Mouse (Mus musculus): ENCODE data around the gene Exoc4.

DNA sequence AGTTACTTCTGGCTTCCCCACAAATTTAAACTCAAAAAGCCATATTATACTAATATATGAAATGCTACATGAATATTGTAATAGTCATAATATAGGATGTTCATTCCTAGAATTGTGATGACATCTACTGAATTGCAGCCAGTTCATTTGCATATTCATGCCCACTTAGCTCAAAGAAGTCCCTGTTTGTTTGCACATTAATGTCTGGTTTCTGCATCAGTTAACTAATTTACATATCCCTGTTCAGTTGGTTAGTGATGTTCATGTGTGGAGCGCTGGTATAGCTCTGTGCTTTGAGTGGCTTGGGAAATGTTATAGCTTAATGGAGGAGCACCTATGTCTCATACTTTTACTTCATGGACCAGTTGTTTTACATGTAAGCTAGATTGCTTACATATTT lies 206.4 kb downstream of the Exoc4 start:
- TF ChIP-seq CTCF (conservative IDR thresholded peaks at IDR 0.05; ENCODE audit: insufficient read depth, insufficient read length, low read depth, low read length) (no peak), POLR2A (IDR thresholded peaks at IDR 0.05; ENCODE audit: low read depth, low read length) (no peak)

Measured in kidney, adult 2 months (tissue).